Mouse (Mus musculus): Measurements from ENCODE around the gene Tcl1b3. TPM values are rescaled to one million over a fixed set of nuclear protein-coding genes. Genes with fewer than 3 reads are reported as not detected.
"Not testable (repeated sequence)": the region's sequence is repeated elsewhere in the genome, so short reads cannot be mapped to it uniquely, and the experiment has no call there.

Gene Tcl1b3
- polyA plus RNA-seq, 1 experiment from 2014 or later, result not detected

DNA sequence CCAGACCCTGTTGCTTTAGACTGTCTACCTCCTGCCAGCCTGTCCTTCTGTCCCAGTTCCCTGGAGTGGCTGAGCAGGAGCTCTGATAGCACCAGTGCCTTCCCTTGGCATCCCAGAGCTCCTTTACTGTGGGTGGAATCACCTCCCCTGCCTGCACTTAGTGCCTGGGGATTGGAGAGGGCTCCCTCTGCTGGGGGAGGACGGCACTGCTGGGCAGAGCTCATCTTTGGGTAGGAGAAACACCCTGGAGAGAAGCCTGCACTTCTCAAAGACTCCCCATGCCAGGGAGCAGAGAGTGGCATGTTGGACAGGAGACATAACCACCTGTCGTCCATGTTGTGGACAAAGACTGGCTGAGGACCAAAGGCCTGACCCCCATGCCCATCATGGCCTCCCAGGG lies 16.5 kb upstream of the Tcl1b3 start:
- H3K36me3 ChIP-seq (ENCODE audit: control insufficient read depth, insufficient read depth), result not testable (repeated sequence)

DNA sequence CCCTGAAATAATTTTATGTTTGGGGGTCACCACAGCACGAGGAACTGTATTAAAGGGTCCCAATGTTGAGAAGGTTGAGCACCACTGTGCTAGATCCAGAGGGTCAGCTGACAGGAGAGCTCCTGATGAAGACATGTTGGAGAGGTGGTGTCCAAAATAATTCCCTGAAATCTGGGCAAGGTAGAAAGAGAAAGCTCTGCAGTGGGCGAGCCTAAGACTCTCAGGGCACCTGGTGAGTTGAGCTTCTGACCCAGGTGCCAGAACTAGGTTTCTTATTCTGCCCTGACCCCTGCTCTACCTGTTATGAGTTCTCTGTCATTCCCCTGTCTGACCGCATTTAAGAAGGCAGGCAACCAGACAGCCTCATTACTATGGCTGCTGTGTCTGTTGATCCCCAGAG lies 14.8 kb upstream of the Tcl1b3 start, which contains the start of gene Tcl1b5:
TSS of gene Tcl1b5 (plus strand) at position 301 of the 400 bp plus-strand sequence.
- not testable (repeated sequence) for H3K4me2 ChIP-seq (ENCODE audit: low read depth, low read length)
- WGBS (ENCODE audit: insufficient replicate concordance), result 33% methylated on average over 3 of the region's 3 CpGs

More for the DNA sequence above, 16.5 kb upstream of the Tcl1b3 start:
- H3K27ac ChIP-seq (ENCODE audit: low read length); H3K9ac ChIP-seq (ENCODE audit: low read depth, low read length); ATAC-seq (ENCODE audit: low read depth); H3K9me3 ChIP-seq (replicated peaks; ENCODE audit: control insufficient read depth, low read length); H3K4me2 ChIP-seq (ENCODE audit: low read depth, low read length); H3K4me1 ChIP-seq (ENCODE audit: control insufficient read depth, low read depth, low read length); H3K27me3 ChIP-seq (ENCODE audit: control insufficient read depth, insufficient read depth, low read depth, low read length); H3K4me3 ChIP-seq (ENCODE audit: low read depth, low read length): not testable (repeated sequence)
- WGBS (ENCODE audit: insufficient replicate concordance), result 6% methylated on average over 2 of the region's 2 CpGs

DNA sequence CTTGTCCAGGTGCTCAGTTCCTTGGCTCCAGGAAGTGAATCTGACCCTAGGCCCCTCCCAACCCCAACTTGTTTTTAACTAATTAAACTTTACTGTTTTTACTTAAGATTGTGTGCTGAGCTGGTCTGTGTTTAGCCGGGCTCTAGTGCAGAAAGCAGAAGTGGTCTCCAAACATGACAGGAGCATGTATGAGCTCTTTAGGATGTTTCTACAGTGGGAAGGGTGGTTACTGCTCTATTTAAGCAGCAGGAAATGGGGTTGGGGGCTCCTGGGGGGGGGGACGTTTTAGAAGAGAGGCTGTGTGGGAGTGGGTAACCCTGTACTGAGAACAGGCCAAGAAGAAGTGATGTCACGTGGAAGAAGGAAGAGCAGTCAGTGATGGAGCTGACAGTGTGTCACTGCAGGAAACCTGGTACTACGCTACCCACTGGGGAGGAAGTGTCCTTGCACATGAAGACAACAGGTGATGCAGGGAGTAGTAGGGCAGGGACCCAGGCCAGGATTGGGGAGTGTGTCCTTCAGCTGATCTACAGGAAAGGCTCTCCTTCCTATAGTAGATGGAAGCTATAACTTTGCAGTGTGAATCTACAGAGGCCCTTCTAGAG lies 9.7 kb upstream of the Tcl1b3 start:
- ATAC-seq (ENCODE audit: low read depth); H3K4me3 ChIP-seq (ENCODE audit: low read depth, low read length); H3K4me2 ChIP-seq (ENCODE audit: low read depth, low read length); H3K36me3 ChIP-seq (ENCODE audit: control insufficient read depth, insufficient read depth); H3K27me3 ChIP-seq (ENCODE audit: control insufficient read depth, insufficient read depth, low read depth, low read length); H3K27ac ChIP-seq (ENCODE audit: low read length); H3K9me3 ChIP-seq (replicated peaks; ENCODE audit: control insufficient read depth, low read length); H3K4me1 ChIP-seq (ENCODE audit: control insufficient read depth, low read depth, low read length); H3K9ac ChIP-seq (ENCODE audit: low read depth, low read length): not testable (repeated sequence)
- WGBS (ENCODE audit: insufficient replicate concordance), result 16% methylated on average over 4 of the region's 4 CpGs

More for the DNA sequence above, 14.8 kb upstream of the Tcl1b3 start, which contains the start of gene Tcl1b5:
- not testable (repeated sequence) for ATAC-seq (ENCODE audit: low read depth); H3K27me3 ChIP-seq (ENCODE audit: control insufficient read depth, insufficient read depth, low read depth, low read length); H3K4me3 ChIP-seq (ENCODE audit: low read depth, low read length); H3K9ac ChIP-seq (ENCODE audit: low read depth, low read length); H3K9me3 ChIP-seq (replicated peaks; ENCODE audit: control insufficient read depth, low read length); H3K36me3 ChIP-seq (ENCODE audit: control insufficient read depth, insufficient read depth); H3K27ac ChIP-seq (ENCODE audit: low read length); H3K4me1 ChIP-seq (ENCODE audit: control insufficient read depth, low read depth, low read length)

DNA sequence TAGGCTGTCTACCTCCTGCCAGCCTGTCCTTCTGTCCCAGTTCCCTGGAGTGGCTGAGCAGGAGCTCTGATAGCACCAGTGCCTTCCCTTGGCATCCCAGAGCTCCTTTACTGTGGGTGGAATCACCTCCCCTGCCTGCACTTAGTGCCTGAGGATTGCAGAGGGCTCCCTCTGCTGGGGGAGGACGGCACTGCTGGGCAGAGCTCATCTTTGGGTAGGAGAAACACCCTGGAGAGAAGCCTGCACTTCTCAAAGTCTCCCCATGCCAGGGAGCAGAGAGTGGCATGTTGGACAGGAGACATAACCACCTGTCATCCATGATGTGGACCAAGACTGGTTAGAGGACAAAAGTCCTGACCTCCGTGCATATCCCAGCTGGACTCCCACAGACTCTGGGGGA lies 1.9 kb upstream of the Tcl1b3 start:
- not testable (repeated sequence) for ATAC-seq (ENCODE audit: low read depth); H3K4me1 ChIP-seq (ENCODE audit: control insufficient read depth, low read depth, low read length); H3K9ac ChIP-seq (ENCODE audit: low read depth, low read length); H3K4me3 ChIP-seq (ENCODE audit: low read depth, low read length); H3K4me2 ChIP-seq (ENCODE audit: low read depth, low read length); H3K9me3 ChIP-seq (replicated peaks; ENCODE audit: control insufficient read depth, low read length); H3K27me3 ChIP-seq (ENCODE audit: control insufficient read depth, insufficient read depth, low read depth, low read length); H3K27ac ChIP-seq (ENCODE audit: low read length); H3K36me3 ChIP-seq (ENCODE audit: control insufficient read depth, insufficient read depth)
- 15% methylated on average over 2 of the region's 2 CpGs for WGBS (ENCODE audit: insufficient replicate concordance)

DNA sequence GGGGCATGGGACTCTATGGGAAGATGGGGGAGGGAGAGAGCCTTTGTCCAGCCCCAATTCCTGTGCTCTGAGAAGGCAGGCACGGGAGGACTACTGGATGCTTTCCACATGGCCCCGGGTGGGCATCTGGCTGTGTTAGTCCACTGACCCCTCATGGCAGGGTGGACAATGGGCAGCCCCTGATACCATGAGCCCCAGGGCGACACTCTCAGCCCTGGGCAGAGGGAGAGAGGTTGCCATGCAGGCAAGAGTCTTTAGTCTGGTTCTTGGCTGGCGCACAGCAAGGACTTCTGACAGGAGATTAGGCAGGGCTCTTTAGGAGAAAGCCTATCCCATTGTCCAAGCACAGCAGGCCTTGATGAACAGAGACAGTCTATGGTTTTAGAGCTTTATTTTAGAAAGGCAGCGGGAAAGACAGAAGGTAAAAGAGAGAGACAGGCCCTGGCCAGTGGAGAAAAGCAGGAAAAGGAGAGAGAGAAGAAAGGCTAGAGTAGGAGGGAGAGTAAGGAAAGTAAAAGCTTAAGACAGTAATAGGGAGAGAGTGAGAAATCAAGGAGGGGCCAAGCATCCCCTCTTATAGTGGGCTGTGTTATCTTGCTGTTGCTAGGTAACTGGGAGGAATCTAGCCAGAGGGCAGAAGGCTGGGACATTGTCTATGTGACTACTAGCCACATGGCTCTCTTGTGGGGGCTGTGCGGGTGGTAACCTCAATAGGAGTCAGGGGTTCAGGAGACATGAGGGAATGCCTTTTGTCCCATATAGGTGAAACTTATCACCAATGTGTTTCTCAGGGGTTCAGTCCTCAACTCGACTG lies 9.0 kb downstream of the Tcl1b3 start:
- H3K4me2 ChIP-seq (ENCODE audit: low read depth, low read length); H3K4me3 ChIP-seq (ENCODE audit: low read depth, low read length); ATAC-seq (ENCODE audit: low read depth); H3K36me3 ChIP-seq (ENCODE audit: control insufficient read depth, insufficient read depth); H3K9ac ChIP-seq (ENCODE audit: low read depth, low read length); H3K27me3 ChIP-seq (ENCODE audit: control insufficient read depth, insufficient read depth, low read depth, low read length); H3K27ac ChIP-seq (ENCODE audit: low read length); H3K9me3 ChIP-seq (replicated peaks; ENCODE audit: control insufficient read depth, low read length); H3K4me1 ChIP-seq (ENCODE audit: control insufficient read depth, low read depth, low read length): not testable (repeated sequence)
- 47% methylated on average over 7 of the region's 7 CpGs for WGBS (ENCODE audit: insufficient replicate concordance)

DNA sequence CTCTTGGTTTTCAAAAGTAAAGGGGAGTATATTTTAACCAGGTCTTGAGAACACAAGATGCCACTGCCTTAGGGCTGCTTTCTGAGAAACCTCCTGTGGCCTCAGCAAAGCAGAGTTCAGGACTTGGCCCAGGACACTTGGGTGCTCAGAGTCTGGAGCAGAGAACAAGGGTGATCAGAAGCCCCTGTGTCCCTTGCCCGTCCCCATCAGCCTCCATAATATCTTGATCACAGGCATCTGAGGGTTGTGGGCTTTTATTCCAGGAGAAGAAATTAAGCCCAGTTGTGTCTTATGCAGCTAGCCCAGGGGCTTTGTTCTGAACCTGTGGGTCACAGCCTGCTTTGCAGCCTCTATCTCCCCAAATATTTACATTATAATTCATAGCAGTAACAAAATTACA lies 10.8 kb downstream of the Tcl1b3 start, which contains the start of gene Tcl1b4:
TSS of gene Tcl1b4 (plus strand) at position 301 of the 400 bp plus-strand sequence.
- not testable (repeated sequence) for H3K9me3 ChIP-seq (replicated peaks; ENCODE audit: control insufficient read depth, low read length); H3K4me3 ChIP-seq (ENCODE audit: low read depth, low read length); H3K27me3 ChIP-seq (ENCODE audit: control insufficient read depth, insufficient read depth, low read depth, low read length); H3K4me1 ChIP-seq (ENCODE audit: control insufficient read depth, low read depth, low read length); H3K36me3 ChIP-seq (ENCODE audit: control insufficient read depth, insufficient read depth); H3K9ac ChIP-seq (ENCODE audit: low read depth, low read length); ATAC-seq (ENCODE audit: low read depth); H3K4me2 ChIP-seq (ENCODE audit: low read depth, low read length); H3K27ac ChIP-seq (ENCODE audit: low read length)
- whole genome bisulfite sequencing (ENCODE audit: insufficient replicate concordance), result 53% methylated on average over 1 of the region's 1 CpGs

DNA sequence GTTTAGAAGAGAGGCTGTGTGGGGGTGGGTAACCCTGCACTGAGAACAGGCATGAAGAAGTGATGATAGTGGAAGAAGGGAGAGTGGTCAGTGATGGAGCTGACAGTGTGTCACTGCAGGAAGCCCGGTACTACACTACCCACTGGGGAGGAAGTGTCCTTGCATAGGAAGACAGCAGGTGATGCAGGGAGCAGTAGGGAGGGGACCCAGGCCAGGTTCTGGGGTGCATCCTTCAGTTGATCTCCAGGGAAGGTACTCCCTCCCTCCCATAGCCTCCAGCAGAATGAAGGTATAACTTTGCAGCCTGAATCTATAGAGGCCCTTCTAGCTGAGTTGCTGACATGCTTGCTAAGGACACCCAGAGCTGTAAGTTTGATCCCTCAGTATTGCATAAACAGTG lies 16.2 kb downstream of the Tcl1b3 start:
- no peaks in the 10 kb centered on the region for H3K27me3 ChIP-seq (ENCODE audit: control insufficient read depth, insufficient read depth, low read depth, low read length)
- H3K4me2 ChIP-seq (ENCODE audit: low read depth, low read length), result no peak overlapping the region
- H3K4me1 ChIP-seq (ENCODE audit: control insufficient read depth, low read depth, low read length), result no peaks in the 10 kb centered on the region
- ATAC-seq (ENCODE audit: low read depth), result no peak
- WGBS (ENCODE audit: insufficient replicate concordance), result 39% methylated on average over 1 of the region's 1 CpGs
- H3K9me3 ChIP-seq (replicated peaks; ENCODE audit: control insufficient read depth, low read length), result no peaks in the 10 kb centered on the region
- no peaks in the 10 kb centered on the region for H3K36me3 ChIP-seq (ENCODE audit: control insufficient read depth, insufficient read depth)
- no peak overlapping the region for H3K27ac ChIP-seq (ENCODE audit: low read length)
- no peak overlapping the region for H3K9ac ChIP-seq (ENCODE audit: low read depth, low read length)
- H3K4me3 ChIP-seq (ENCODE audit: low read depth, low read length), result no peak overlapping the region

DNA sequence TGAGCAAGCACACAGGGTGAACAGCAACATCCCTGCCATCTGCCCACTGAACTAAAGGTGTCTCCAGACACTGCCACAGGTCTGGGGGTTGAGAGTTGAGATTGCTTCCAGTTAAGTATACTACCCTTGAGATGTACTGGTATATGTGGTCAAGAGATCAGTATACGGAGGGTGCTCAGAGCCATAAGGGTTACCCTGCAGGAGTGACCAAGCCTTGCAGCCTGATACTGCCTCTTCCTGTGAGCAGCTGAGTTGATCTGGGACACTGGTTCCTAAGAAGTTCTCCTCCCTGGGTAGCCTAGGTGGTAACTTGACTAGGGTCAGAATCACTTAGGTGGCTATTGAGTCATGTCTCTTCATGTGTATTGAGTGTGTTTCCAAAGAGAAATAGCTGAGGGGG lies 17.6 kb downstream of the Tcl1b3 start:
- no peaks in the 10 kb centered on the region for H3K27me3 ChIP-seq (ENCODE audit: control insufficient read depth, insufficient read depth, low read depth, low read length)
- no peak overlapping the region for H3K4me2 ChIP-seq (ENCODE audit: low read depth, low read length)
- 72% methylated on average over 1 of the region's 1 CpGs for WGBS (ENCODE audit: insufficient replicate concordance)
- H3K4me1 ChIP-seq (ENCODE audit: control insufficient read depth, low read depth, low read length), result no peaks in the 10 kb centered on the region
- no peak overlapping the region for H3K27ac ChIP-seq (ENCODE audit: low read length)
- no peaks in the 10 kb centered on the region for H3K9me3 ChIP-seq (replicated peaks; ENCODE audit: control insufficient read depth, low read length)
- H3K36me3 ChIP-seq (ENCODE audit: control insufficient read depth, insufficient read depth), result no peaks in the 10 kb centered on the region
- no peak for ATAC-seq (ENCODE audit: low read depth)
- no peak overlapping the region for H3K4me3 ChIP-seq (ENCODE audit: low read depth, low read length)
- H3K9ac ChIP-seq (ENCODE audit: low read depth, low read length), result no peak overlapping the region

DNA sequence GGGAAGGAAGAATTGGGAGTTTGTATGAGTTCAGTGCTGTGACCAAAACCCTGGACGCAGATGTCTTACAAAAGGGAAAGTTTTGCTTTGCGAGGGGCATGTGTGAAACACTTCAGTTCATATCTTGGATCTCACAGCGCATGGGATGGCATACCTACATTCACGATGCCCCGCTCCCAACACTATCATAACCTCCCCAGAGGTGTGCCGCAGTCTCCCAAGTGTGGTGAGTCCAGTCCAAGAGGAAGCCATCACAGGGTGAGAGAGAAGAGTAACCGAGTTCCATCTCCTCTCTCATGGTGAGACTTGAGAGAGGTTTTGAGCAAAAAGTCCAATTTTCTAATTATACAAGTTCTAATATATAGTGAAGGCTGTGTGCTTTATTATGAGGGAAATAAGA lies 18.4 kb downstream of the Tcl1b3 start:
- Histone ChIP-seq H3K36me3 (ENCODE audit: control insufficient read depth, insufficient read depth) (no peaks in the 10 kb centered on the region), H3K9ac (ENCODE audit: low read depth, low read length) (no peak overlapping the region), H3K27me3 (ENCODE audit: control insufficient read depth, insufficient read depth, low read depth, low read length) (no peaks in the 10 kb centered on the region), H3K4me2 (ENCODE audit: low read depth, low read length) (no peak overlapping the region), H3K9me3 (replicated peaks; ENCODE audit: control insufficient read depth, low read length) (no peaks in the 10 kb centered on the region), H3K27ac (ENCODE audit: low read length) (no peak overlapping the region), H3K4me3 (ENCODE audit: low read depth, low read length) (no peak overlapping the region), H3K4me1 (ENCODE audit: control insufficient read depth, low read depth, low read length) (no peaks in the 10 kb centered on the region)
- WGBS (ENCODE audit: insufficient replicate concordance), result 75% methylated on average over 7 of the region's 7 CpGs
- ATAC-seq (ENCODE audit: low read depth), result no peak

Measured in liver, embryonic 16.5 days (tissue).